Mouse (Mus musculus) small intestine, adult 2 months (tissue): ENCODE results near the gene Gm17662. TPM values are rescaled to one million over a fixed set of nuclear protein-coding genes. Genes with fewer than 3 reads are reported as not detected.

Experiments used
- H3K27ac ChIP-seq: fragments of 200-500 bp; 2 replicates; pipeline ENCODE4 v1.5.1; 2012; ENCODE audit warnings: low read depth, low read length, control low read depth, inconsistent platforms; ENCODE audit not compliant: insufficient read depth
- H3K27me3 ChIP-seq: fragments of 200-500 bp; 2 replicates; pipeline ENCODE4 v1.6.1; 2012; ENCODE audit warnings: mild to moderate bottlenecking, moderate library complexity, low read length, inconsistent platforms; ENCODE audit not compliant: control insufficient read depth, insufficient read depth
- H3K36me3 ChIP-seq: fragments of 200-500 bp; 2 replicates; pipeline ENCODE4 v1.6.1; 2012; ENCODE audit warnings: mild to moderate bottlenecking, low read length, control low read depth, inconsistent platforms; ENCODE audit not compliant: control insufficient read depth, insufficient read depth
- H3K4me1 ChIP-seq: fragments of 200-500 bp; 2 replicates; pipeline ENCODE4 v1.6.1; 2012; ENCODE audit warnings: low read length, inconsistent platforms, mixed read lengths; ENCODE audit not compliant: control insufficient read depth, insufficient read depth, insufficient read length
- H3K4me3 ChIP-seq: fragments of 200-500 bp; 2 replicates; pipeline ENCODE4 v1.5.1; 2012; ENCODE audit warnings: low read depth, mild to moderate bottlenecking, control low read depth, inconsistent platforms, low read length, moderate library complexity
- CTCF ChIP-seq: fragments of 200-500 bp; IDR thresholded peaks from 2 replicates; pipeline ENCODE4 v1.5.1; 2012; ENCODE audit warnings: low read depth, mild to moderate bottlenecking, control low read depth, inconsistent platforms, low read length, moderate library complexity, mixed read lengths; ENCODE audit not compliant: insufficient replicate concordance, insufficient read length; ENCODE audit errors: extremely low read depth
- POLR2A ChIP-seq: fragments of 200-500 bp; IDR thresholded peaks from 2 replicates; pipeline ENCODE4 v1.6.1; 2012; ENCODE audit warnings: low read depth, mild to moderate bottlenecking, control low read depth, inconsistent platforms, low read length, moderate library complexity
- WGBS: fragments of 180-500 bp; shearing (Covaris S2); methylation state at CpG from one replicate; pipeline ENCODE4 v1.1.7; 2018; 5-methylcytosine and 5-hydroxymethylcytosine counted together
- polyA plus RNA-seq: library from polyadenylated mRNA; depleted of rRNA; stranded (reverse); fragments of >200 nt; gene quantifications from 2 replicates; pipeline ENCODE4 v1.2.3, GENCODE M21; 2012; rRNA removed

The Gm17662 gene
- polyA plus RNA-seq, 1 experiment = not detected

DNA sequence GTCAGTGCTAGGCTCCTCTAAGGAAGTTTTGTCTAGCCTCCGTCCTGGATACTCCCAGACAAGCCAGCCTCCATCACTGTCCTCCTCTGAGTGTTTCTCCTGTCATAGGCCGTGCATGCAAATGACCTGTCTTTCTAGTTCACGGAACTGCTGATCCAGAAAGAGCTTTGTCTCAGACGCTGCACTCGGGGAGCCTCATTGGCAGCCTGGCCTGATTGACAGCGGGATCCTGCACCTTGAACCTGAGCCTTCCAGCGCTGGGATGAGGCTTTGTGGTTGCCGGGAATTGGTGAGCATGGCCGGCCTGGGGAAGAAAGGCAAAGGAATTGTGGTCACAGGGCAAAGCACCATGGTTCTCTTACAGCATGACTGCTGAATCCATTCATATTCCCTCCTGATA lies 30.4 kb downstream of the Gm17662 start:
- Histone ChIP-seq H3K4me3 (no peak overlapping the region), H3K27ac (no peak overlapping the region), H3K4me1 (peaks cover 2% of the 10 kb centered on the region; the same call in 1 of the 2 replicates), H3K36me3 (no peaks in the 10 kb centered on the region), H3K27me3 (no peaks in the 10 kb centered on the region)
- 69% methylated on average over 9 of the region's 9 CpGs for WGBS
- TF ChIP-seq CTCF (no peak), POLR2A (no peak)

DNA sequence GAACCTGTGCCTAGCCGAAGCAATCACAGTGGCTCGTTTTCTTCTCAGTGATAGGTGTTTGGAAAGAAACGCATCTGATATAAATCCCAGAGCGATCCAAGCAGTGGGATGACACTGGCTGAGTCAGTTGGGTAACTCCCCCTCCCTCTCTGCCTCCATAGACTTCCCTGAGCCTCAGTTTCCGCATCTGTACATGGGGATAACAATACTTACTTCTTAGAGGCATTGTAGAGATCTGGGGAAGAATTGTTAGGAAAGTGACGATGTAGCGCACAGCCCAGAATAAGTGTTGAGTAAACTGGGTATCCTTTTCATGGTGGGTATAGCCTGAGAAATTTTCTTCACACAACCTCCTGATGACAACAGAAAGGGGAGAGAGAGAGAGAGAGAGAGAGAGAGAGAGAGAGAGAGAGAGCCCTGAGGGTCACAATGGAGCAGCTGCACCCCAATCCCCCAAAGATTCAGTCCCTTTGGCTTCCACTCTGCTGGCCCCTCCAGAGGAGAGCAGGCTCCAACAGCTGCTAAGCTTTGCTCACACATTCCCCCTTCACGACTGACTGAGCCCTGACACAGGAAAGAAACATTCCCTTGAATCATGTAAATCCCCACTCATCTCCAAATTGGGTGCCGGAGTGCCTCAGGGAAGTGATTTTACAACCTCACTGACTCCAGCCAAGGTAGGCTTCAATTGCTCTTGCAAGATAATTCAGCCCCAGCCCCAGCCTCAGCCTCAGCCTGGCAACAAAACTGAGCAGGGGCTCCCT lies 31.6 kb downstream of the Gm17662 start:
- WGBS = 73% methylated on average over 9 of the region's 9 CpGs
- TF ChIP-seq POLR2A (no peak), CTCF (no peak)
- peaks cover 2% of the 10 kb centered on the region; the same call in 1 of the 2 replicates for H3K4me1 ChIP-seq
- no peaks in the 10 kb centered on the region for H3K27me3 ChIP-seq
- H3K4me3 ChIP-seq = no peak overlapping the region
- H3K27ac ChIP-seq = no peak overlapping the region
- no peaks in the 10 kb centered on the region for H3K36me3 ChIP-seq

DNA sequence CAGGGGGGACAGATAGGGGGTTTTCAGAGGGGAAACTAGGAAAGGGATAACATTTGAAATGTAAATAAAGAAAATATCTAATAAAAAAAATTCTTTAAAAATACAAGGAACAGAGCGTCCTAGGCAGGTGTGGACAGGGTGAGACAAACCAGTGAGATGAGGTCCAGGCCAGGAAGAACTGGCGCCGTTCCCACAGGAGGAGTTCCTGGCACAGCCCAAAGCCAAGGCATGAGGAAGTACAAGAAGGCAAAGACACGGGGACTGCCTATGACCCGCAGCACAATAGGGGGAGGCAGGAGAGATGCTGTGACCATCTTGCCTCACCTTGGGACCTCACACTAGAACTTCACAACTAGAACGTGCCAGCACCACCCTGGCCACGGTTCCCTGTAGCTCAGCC lies 34.6 kb downstream of the Gm17662 start:
- TF ChIP-seq POLR2A = no peak
- TF ChIP-seq CTCF = no peak
- H3K4me1 ChIP-seq = peaks cover 2% of the 10 kb centered on the region; the same call in 1 of the 2 replicates
- H3K27me3 ChIP-seq = no peaks in the 10 kb centered on the region
- 24% methylated on average over 7 of the region's 7 CpGs for WGBS
- H3K27ac ChIP-seq = no peak overlapping the region
- no peaks in the 10 kb centered on the region for H3K36me3 ChIP-seq
- H3K4me3 ChIP-seq = no peak overlapping the region

DNA sequence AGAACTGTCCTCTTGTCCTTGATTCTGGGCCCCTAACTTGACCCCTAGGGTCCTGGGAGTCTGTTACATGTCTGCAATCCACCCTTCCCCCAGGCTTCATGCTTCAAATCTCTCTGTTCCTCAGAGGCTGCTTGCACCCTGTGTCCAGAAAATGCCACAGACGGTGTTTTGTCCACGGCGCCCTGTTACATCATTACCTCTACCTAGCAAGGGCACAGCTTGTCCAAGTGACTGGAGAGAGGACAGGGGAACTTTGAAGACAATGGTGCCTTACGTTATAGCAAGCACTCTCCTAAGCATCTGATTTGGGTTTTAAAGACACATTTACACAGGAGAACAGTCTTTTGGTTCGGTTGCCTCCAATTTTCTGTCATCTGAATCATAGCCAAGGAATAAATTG lies 36.5 kb downstream of the Gm17662 start:
- H3K4me3 ChIP-seq = no peak overlapping the region
- no peaks in the 10 kb centered on the region for H3K27me3 ChIP-seq
- WGBS = 79% methylated on average over 5 of the region's 5 CpGs
- TF ChIP-seq POLR2A (no peak), CTCF (no peak)
- no peak overlapping the region for H3K27ac ChIP-seq
- H3K36me3 ChIP-seq = no peaks in the 10 kb centered on the region
- peaks cover 2% of the 10 kb centered on the region; the same call in 1 of the 2 replicates for H3K4me1 ChIP-seq

DNA sequence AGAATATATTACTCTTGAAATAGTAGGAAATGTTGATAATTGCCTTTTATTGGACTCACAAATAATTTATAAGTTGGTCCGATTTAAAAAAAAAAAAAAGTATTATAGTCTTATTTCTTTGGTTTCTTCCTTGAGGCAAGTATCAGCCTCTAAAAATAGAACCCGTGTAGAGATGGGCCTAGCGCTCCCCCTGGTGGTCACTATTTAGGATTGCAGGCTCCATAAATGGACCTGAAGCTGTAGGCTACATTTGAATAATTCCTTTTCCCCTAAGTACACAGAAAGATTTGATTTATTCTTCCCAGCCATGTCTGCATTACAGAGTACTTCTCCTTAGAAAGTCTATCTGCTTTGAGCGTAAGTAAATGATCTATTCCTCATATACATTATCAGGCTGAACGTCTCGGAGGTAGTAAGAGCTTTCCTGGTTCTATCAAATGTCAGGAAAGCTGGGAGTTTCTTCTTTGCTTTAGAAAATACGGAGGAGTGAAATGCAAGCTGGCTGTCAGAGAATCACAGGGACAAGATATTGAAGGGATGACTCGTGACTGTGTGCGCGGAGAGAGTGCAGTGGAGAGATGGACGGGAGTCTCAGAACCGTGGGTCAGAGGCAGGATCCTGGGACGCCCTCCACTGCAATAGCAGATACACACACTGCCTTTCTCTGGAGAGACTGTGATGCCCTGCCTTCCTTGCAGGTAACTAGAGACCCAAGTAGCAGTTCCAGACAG lies 37.0 kb downstream of the Gm17662 start:
- Histone ChIP-seq H3K27me3 (no peaks in the 10 kb centered on the region), H3K36me3 (no peaks in the 10 kb centered on the region), H3K4me1 (peaks cover 2% of the 10 kb centered on the region; the same call in 1 of the 2 replicates), H3K27ac (no peak overlapping the region), H3K4me3 (no peak overlapping the region)
- WGBS = 55% methylated on average over 13 of the region's 13 CpGs
- no peak for TF ChIP-seq CTCF
- no peak for TF ChIP-seq POLR2A

DNA sequence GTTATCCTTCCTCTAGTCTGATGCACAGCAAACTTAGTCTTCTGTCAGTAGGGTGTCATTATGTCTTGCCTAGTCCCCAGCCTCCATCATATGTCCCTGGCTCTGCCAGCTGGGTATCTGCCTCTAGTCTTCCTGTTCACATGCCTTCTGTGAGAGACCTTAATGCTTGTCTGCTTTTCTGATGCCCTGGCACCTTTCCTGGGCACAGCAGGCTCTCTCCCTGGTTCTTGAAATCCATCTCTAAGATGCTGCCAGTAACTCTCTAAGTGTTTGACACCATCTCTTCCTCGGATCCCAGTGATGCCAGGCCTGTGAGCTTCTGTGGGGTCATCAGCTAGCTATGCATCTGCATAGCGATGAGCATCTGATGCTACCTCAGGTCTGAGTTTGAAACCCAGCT lies 45.7 kb downstream of the Gm17662 start:
- no peak overlapping the region for H3K27ac ChIP-seq
- WGBS = 69% methylated on average over 2 of the region's 2 CpGs

DNA sequence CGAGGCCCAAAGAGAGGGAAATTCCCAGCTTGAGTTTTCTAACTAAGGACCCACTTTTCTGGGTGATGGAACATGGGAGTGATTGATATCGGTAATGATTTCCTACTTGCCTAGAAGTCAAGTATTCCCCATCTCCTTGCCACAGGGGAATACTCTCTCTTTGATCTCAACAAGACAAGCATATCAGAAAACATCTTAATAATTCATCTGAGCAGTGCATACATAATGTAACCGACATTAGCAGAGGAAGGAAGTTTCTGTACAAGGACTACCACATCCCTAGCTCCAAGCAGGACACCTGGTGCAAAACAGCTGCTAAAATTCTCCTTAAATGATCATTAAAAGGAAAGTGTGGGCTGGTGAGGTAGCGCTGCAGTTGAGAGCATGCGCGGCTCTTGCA lies 47.9 kb downstream of the Gm17662 start:
- Histone ChIP-seq H3K4me1 (peaks cover 2% of the 10 kb centered on the region; the same call in 1 of the 2 replicates), H3K4me3 (no peak overlapping the region), H3K36me3 (no peaks in the 10 kb centered on the region), H3K27ac (no peak overlapping the region), H3K27me3 (no peaks in the 10 kb centered on the region)
- no peak for TF ChIP-seq POLR2A
- TF ChIP-seq CTCF = no peak
- WGBS = 79% methylated on average over 6 of the region's 6 CpGs

More for the DNA sequence above, 45.7 kb downstream of the Gm17662 start:
- Histone ChIP-seq H3K27me3 (no peaks in the 10 kb centered on the region), H3K4me3 (no peak overlapping the region), H3K36me3 (no peaks in the 10 kb centered on the region), H3K4me1 (no peaks in the 10 kb centered on the region)
- no peak for TF ChIP-seq POLR2A
- TF ChIP-seq CTCF = no peak

Other genes with a start within 250 kb of the Gm17662 start
- not detected in 2 replicates for gene C8b, start 91.0 kb upstream of the Gm17662 start, polyA plus RNA-seq
- gene C8a, start 19.1 kb downstream of the Gm17662 start, polyA plus RNA-seq = 0.04 TPM in 1 of 2 replicates, not detected in the other
- gene Fyb2, start 56.1 kb downstream of the Gm17662 start, polyA plus RNA-seq = 0.10 TPM in 1 of 2 replicates, not detected in the other